Mouse (Mus musculus) embryonic facial prominence, embryonic 14.5 days (tissue): ENCODE data around the gene Ilf3. TPM values are rescaled to one million over a fixed set of nuclear protein-coding genes. Genes with fewer than 3 reads are reported as not detected.

Experiments used
- ATAC-seq: fragments of 200-750 bp; cut with Nextera tagmentation; 2 replicates; pipeline ENCODE4 v1.8.0; 2017; ENCODE audit warnings: low read depth, moderate number of reproducible peaks, moderate TSS enrichment
- DNase-seq: peaks from one replicate; pipeline ENCODE4 v3.0.0-alpha.2; 2015; ENCODE audit warnings: low spot score
- H3K27ac ChIP-seq: fragments of 300-500 bp; sonication (generic); replicated peaks from 2 replicates; pipeline ENCODE4 v1.5.1; 2014; ENCODE audit warnings: low read depth, mild to moderate bottlenecking, low read length, moderate library complexity
- H3K27me3 ChIP-seq: fragments of 300-500 bp; sonication (generic); replicated peaks from 2 replicates; pipeline ENCODE4 v1.6.1; 2014; ENCODE audit warnings: low read length; ENCODE audit not compliant: control insufficient read depth, insufficient read depth
- H3K36me3 ChIP-seq: fragments of 300-500 bp; sonication (generic); 2 replicates; pipeline ENCODE4 v1.6.1; 2014; ENCODE audit warnings: low read length, mixed read lengths; ENCODE audit not compliant: control insufficient read depth, insufficient read depth
- H3K4me1 ChIP-seq: fragments of 300-500 bp; sonication (generic); 2 replicates; pipeline ENCODE4 v1.6.1; 2014; ENCODE audit warnings: antibody characterized with exemption, low read length; ENCODE audit not compliant: control insufficient read depth, insufficient read depth
- H3K4me2 ChIP-seq: fragments of 300-500 bp; sonication (generic); 2 replicates; pipeline ENCODE4 v1.6.1; 2014; ENCODE audit warnings: low read depth, mild to moderate bottlenecking, low read length, moderate library complexity, mixed read lengths
- H3K4me3 ChIP-seq: fragments of 300-500 bp; sonication (generic); 2 replicates; pipeline ENCODE4 v1.5.1; 2014; ENCODE audit warnings: low read depth, mild to moderate bottlenecking, low read length
- H3K9ac ChIP-seq: fragments of 300-500 bp; sonication (generic); 2 replicates; pipeline ENCODE4 v1.6.1; 2014; ENCODE audit warnings: low read depth, mild to moderate bottlenecking, low read length, moderate library complexity, mixed read lengths
- H3K9me3 ChIP-seq: fragments of 300-500 bp; sonication (generic); 2 replicates; pipeline ENCODE4 v1.6.1; 2016; ENCODE audit warnings: low read length; ENCODE audit not compliant: control insufficient read depth
- WGBS: fragments of 180-500 bp; shearing (Covaris S2); extraction: QIAGEN DNeasy Blood & Tissue Kit; methylation state at CpG from one replicate; pipeline ENCODE4 v1.1.7; 2014; 5-methylcytosine and 5-hydroxymethylcytosine counted together
- polyA plus RNA-seq: library from polyadenylated mRNA; unstranded; fragments of >200 nt; fragmentation: Nextera tagmentation; extraction: Ambion mirVana; gene quantifications from 2 replicates; pipeline ENCODE4 v1.2.1, GENCODE M21; 2014

Ilf3 gene
- polyA plus RNA-seq, 1 experiment from 2014 or later = 139 TPM

DNA sequence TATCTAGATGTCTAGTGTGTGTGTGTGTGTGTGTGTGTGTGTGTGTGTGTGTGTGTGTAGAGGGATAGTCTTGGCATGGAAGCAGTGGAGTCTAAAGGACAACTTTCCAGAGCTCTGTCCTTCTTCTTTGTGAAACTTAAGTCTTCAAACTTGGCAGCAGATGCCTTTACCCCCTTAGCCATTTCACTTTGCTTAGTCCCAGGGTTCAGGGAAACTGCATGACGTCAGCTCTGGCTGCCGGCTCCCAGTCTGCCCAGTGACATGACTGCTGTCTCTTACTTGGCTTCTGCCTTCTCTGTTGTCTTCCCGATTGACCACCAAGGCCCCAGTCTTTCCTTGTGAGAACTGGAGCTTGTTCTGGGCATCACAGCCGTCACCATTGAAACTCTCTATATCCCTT lies 86.9 kb downstream of the Ilf3 start:
- WGBS = 81% methylated on average over 4 of the region's 4 CpGs
- DNase-seq (no peak), ATAC-seq (no peak)
- Histone ChIP-seq H3K27ac (no peak overlapping the region), H3K4me3 (no peak overlapping the region), H3K4me1 (no peaks in the 10 kb centered on the region), H3K36me3 (peaks cover 16% of the 10 kb centered on the region), H3K9ac (no peak overlapping the region), H3K27me3 (no peaks in the 10 kb centered on the region), H3K4me2 (no peak overlapping the region), H3K9me3 (no peaks in the 10 kb centered on the region)

Other genes with a start within 250 kb of the Ilf3 start
- 9.8 and 11.6 TPM in 2 replicates for gene Tyk2, start 236.6 kb upstream of the Ilf3 start, polyA plus RNA-seq
- 259 and 298 TPM in 2 replicates for gene Cdc37, start 217.9 kb upstream of the Ilf3 start, polyA plus RNA-seq
- 6.2 and 6.9 TPM in 2 replicates for gene Pde4a, start 202.2 kb upstream of the Ilf3 start, polyA plus RNA-seq
- 43.0 and 49.6 TPM in 2 replicates for gene Keap1, start 128.5 kb upstream of the Ilf3 start, polyA plus RNA-seq
- gene S1pr5, start 119.4 kb upstream of the Ilf3 start, polyA plus RNA-seq = 0.96 and 1.3 TPM in 2 replicates
- 26.3 and 35.5 TPM in 2 replicates for gene Atg4d, start 102.6 kb upstream of the Ilf3 start, polyA plus RNA-seq
- 11.0 and 14.4 TPM in 2 replicates for gene Kri1, start 79.9 kb upstream of the Ilf3 start, polyA plus RNA-seq
- 57.2 and 57.7 TPM in 2 replicates for gene Cdkn2d, start 76.5 kb upstream of the Ilf3 start, polyA plus RNA-seq
- 20.8 and 22.7 TPM in 2 replicates for gene Ap1m2, start 55.5 kb upstream of the Ilf3 start, polyA plus RNA-seq
- 111 and 132 TPM in 2 replicates for gene Slc44a2, start 47.2 kb upstream of the Ilf3 start, polyA plus RNA-seq
- 36.9 and 49.4 TPM in 2 replicates for gene Qtrt1, start 44.0 kb downstream of the Ilf3 start, polyA plus RNA-seq
- gene Dnm2, start 57.0 kb downstream of the Ilf3 start, polyA plus RNA-seq = 65.8 and 69.3 TPM in 2 replicates
- 103 and 115 TPM in 2 replicates for gene Tmed1, start 142.4 kb downstream of the Ilf3 start, polyA plus RNA-seq
- 2.0 and 2.1 TPM in 2 replicates for gene AB124611, start 158.3 kb downstream of the Ilf3 start, polyA plus RNA-seq
- 55.7 and 57.1 TPM in 2 replicates for gene Carm1, start 179.0 kb downstream of the Ilf3 start, polyA plus RNA-seq
- 41.5 and 42.3 TPM in 2 replicates for gene Timm29, start 224.9 kb downstream of the Ilf3 start, polyA plus RNA-seq
- 16.0 and 18.2 TPM in 2 replicates for gene Yipf2, start 225.0 kb downstream of the Ilf3 start, polyA plus RNA-seq
- gene Smarca4, start 248.3 kb downstream of the Ilf3 start, polyA plus RNA-seq = 70.9 and 82.0 TPM in 2 replicates